Mouse (Mus musculus) lung, adult 2 months (tissue): Measurements from ENCODE around the gene Katnb1. TPM values are rescaled to one million over a fixed set of nuclear protein-coding genes. Genes with fewer than 3 reads are reported as not detected.

Experiments
- DNase-seq: peaks from one replicate; pipeline ENCODE4 v3.0.0; 2022
- H3K4me1 ChIP-seq: fragments of 200-500 bp; 2 replicates; pipeline ENCODE4 v1.6.1; 2011; ENCODE audit warnings: low read length; ENCODE audit not compliant: control insufficient read depth, insufficient read depth
- H3K4me3 ChIP-seq: fragments of 200-500 bp; replicated peaks from 2 replicates; pipeline ENCODE3; 2011; ENCODE audit warnings: low read depth, mild to moderate bottlenecking, control low read depth, low read length; ENCODE audit errors: extremely low read depth
- CTCF ChIP-seq: fragments of 200-500 bp; IDR thresholded peaks from 2 replicates; pipeline ENCODE4 v1.5.1; 2011; ENCODE audit warnings: mild to moderate bottlenecking, low read length, control low read depth; ENCODE audit not compliant: insufficient read depth
- POLR2A ChIP-seq: fragments of 200-500 bp; IDR thresholded peaks from 2 replicates; pipeline ENCODE4 v1.6.1; 2011; ENCODE audit warnings: low read depth, mild to moderate bottlenecking, control low read depth, low read length, borderline replicate concordance; ENCODE audit errors: extremely low read depth
- WGBS: fragments of 180-500 bp; shearing (Covaris S2); methylation state at CpG from one replicate; pipeline ENCODE4 v1.1.7; 2018; 5-methylcytosine and 5-hydroxymethylcytosine counted together
- polyA plus RNA-seq: library from polyadenylated mRNA; depleted of rRNA; stranded (reverse); fragments of >200 nt; gene quantifications from 2 replicates; pipeline ENCODE4 v1.2.3, GENCODE M21; 2012; rRNA removed

Gene Katnb1
- polyA plus RNA-seq, result 18.4 and 20.0 TPM in 2 replicates

DNA sequence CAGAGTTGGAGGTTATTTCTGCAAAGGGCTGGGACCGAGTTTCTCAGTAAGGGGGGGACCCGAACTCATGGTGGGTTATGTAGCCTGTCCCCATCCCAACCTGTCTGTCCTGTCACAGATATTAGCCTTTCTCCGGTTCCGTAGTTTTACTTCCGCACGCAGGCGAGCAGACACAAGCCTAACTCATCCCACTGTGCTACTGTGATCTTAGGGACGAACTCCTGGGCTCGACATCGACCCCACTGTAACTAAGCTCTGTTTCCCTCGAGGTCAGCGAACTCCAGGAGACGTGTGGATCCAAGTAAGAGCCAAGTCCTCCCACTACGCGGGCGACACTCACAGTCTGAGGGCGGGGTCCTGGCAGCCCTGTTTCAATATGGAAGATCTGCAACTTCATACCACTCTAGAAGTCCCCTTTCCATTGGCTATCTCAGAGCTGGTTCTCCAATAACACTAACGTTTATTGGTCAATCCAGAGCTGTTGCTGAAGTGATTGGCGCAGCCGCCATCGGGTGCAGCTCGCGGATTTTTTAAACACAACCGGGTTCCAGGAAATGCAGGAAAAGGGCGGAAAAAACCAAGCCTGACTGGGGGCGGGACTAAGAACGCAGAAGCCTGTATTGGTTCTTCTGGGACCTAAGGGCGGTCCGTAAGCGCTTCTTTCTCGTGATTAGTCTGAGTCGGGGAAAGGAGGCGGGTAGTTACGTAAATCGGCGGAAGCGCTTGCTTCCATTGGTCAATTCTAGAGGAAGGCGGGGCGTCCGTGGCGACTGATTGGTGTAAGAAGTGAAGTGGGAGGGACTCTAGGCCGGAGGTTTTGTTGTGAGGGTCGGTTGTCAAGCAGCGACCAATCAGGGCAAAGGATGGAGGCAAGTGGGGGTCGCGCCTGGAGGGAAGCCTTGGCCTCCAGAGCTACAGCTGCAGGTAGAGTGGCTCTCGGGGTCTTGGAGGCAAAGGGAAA is at the start of gene Katnb1:
Gene Katnb1, plus strand, starts transcription at position 806 of the 961 bp plus-strand sequence.
- H3K4me1 ChIP-seq, result peaks cover 4% of the 10 kb centered on the region; the same call in 1 of the 2 replicates
- peak; percentile 97; the same call in 1 of the 2 replicates for TF ChIP-seq POLR2A
- TF ChIP-seq CTCF, result no peak
- peak; percentile 95 for DNase-seq
- H3K4me3 ChIP-seq, result peak within 1 kb of the TSS; percentile 93
- WGBS, result under 1% methylated on average over 47 of the region's 47 CpGs

DNA sequence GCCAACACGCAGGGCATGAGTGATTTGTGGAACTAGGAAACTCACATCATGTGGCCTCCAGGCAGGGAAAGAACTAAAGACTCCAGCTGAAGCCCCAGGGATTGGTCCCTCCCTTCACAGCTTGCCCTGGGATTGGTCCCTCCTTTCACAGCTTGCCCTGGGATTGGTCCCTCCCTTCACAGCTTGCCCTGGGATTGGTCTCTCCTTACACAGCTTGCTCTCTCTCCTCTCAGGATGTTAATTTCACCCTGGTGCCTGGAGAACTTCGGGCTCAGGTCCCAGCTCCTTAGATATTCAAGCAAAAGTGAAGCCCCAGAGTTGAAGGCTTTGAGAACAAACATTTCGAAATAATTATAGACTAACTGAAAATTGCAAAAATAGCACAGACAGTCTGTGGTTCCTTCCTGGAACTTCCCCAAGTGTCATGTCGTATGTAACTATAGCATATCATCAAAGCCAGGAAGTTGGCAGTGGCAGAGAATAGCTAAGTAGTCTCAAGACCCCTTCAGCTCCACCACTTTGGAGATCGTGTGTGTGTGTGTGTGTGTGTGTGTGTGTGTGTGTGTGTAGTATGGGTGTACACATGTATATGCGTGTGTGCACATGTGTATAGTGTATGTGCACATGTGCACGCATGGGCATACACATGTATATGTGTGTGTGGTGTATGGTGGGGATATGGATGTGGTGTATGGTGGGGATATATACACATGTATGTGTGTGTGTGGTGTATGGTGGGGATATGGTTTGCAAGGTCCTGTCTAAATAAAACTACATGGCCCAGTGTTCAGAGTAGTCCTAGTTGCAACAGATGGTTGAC is 43.7 kb upstream of the Katnb1 start:
- no peak for TF ChIP-seq POLR2A
- TF ChIP-seq CTCF, result no peak
- Histone ChIP-seq H3K4me3 (no peak overlapping the region), H3K4me1 (no peaks in the 10 kb centered on the region)
- DNase-seq, result peak; percentile 13
- 36% methylated on average over 7 of the region's 7 CpGs for WGBS

DNA sequence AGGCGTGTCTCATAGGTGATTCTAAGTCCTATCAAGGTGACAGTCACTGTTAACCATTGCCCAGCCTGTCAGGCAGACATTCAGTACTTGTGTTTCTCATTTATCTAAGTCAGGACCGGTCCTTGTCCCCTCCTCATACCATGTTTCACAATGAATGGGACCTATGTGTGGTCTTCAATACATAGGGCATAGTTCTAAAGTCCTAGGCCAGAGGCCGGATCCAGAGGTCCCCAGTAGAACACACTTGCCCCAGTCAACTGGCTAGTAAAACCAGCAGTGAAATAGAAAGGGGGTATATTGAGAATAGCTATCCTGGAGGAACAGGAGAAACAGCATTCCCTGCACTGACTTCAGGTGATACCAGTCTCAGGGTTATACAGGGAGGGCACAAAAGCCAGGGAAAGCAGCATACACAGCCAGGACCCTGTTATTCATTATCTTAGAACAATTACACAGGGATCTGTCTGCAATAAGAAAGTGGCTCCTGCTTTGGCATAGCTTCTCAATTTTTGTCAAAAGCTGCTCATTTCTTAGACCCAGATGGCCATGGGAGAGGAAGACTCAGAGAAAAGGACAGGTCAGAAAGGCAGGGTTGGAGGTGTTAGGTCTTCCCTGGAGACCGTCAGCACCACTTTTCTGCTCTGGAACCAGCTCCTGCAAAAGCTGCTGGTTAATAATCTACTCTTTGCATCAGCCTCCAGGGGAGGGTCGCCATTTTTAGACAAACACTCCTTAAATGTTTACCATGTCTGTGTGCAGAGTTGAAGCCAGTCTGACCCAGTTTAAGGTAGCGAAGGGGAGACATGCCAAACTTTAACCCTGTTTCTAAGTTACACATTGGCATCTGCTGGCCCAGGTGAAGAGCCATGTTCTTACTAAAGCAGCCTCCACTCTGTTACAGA is 38.9 kb upstream of the Katnb1 start:
- H3K4me1 ChIP-seq, result no peaks in the 10 kb centered on the region
- H3K4me3 ChIP-seq, result no peak overlapping the region
- no peak for DNase-seq
- TF ChIP-seq CTCF (no peak), POLR2A (no peak)
- 60% methylated on average over 6 of the region's 6 CpGs for WGBS

DNA sequence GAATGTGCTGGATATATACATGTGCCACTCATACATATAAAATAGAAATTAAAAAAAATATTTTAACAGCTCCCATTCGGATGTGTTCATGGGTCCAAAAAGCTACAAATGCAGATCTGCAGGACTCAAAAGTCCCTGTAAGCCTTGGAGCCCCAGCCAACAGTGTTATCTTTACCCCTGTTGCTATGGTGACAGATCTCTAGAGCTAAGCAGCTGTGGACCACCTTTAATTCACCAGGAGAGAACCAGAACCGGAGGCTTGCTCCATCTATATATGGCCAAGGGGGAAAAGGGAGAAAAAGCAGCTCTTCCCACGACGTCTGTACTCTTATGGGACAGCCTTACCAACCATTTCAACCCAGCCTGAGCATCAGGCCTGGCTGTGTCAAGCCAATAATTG is 36.2 kb upstream of the Katnb1 start:
- no peak for DNase-seq
- TF ChIP-seq CTCF, result no peak
- TF ChIP-seq POLR2A, result no peak
- no peak overlapping the region for H3K4me3 ChIP-seq
- H3K4me1 ChIP-seq, result no peaks in the 10 kb centered on the region
- WGBS, result 68% methylated on average over 4 of the region's 4 CpGs

DNA sequence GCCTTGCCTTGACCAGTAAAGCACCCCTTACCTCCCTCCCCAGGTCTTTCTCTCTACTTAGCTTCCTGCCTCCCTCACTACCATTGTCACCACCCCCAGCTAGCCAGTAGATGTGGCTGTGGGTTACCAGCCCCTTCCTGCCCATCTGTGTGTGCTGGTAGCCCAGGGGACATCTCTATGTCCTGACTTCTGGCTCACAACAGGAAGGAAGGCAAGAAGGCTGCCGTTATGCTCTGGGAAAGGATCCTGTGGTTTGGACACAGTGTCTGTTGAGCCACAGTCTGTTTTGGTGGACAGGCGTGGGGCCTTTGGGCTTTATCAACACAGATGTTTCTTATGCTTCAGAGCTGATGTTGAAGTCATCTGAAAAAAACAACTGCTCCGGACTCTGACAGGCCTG is 34.0 kb upstream of the Katnb1 start:
- 48% methylated on average over 3 of the region's 3 CpGs for WGBS
- Histone ChIP-seq H3K4me3 (no peak overlapping the region), H3K4me1 (no peaks in the 10 kb centered on the region)
- no peak for DNase-seq
- no peak for TF ChIP-seq POLR2A

DNA sequence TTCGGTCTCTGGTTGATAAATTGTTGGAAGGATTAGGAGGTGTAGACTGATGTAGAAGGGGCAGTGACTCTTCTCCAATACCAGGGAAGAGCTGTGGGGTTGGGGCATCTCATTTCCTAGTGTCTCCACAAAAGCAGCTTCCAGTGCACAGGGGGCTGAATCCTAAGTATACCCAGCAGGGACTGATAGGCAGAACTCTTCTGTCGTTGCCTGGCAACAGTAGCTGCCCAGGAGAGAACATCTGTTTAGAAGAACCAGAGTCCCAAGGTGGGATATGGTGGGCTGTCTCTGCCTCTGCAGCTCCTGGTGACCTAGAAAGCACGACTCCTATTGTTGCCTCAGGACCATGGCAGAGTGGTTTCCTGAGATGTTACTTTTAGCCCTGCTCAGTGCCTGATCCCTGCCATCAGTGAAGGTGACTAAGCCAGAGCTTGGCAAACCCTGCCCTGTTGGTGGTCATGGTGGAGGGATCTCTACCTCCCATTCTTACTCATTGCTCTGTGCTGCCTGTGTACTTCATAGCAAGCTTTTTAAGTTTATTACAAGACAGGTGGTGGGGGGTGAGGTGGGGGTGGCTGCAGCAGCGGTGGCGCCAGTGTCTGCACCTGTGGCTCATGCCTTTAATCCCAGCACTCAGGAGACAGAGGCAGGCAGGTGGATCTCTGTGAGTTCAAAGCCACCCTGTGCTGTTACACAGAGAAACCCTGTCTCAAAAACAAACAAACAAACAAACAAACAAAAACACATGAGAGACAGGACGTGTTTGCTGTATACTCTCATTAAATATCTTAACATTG is 32.9 kb upstream of the Katnb1 start:
- DNase-seq, result no peak
- Histone ChIP-seq H3K4me3 (no peak overlapping the region), H3K4me1 (no peaks in the 10 kb centered on the region)
- 65% methylated on average over 6 of the region's 6 CpGs for WGBS
- TF ChIP-seq CTCF, result no peak
- TF ChIP-seq POLR2A, result no peak

DNA sequence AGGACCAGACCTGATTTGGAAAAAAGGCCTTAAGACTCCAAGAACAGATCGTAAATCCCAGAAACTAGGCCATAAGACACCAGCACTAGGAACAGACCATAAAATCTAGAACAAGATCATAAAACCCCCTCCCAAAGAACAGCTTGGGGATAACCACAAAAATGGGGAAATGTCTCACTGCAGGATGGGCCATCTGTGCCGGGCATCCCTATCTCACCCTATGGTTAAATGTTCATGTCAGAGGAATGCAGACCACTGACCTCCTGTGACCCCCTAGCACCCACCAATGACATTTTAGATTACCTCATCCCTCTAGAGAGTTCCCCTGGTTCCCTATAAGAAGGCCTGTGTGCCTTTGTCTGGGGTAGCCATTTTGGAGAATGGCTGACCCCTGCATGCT is 31.4 kb upstream of the Katnb1 start:
- TF ChIP-seq CTCF (no peak), POLR2A (no peak)
- Histone ChIP-seq H3K4me3 (no peak overlapping the region), H3K4me1 (no peaks in the 10 kb centered on the region)
- 68% methylated on average over 2 of the region's 2 CpGs for WGBS
- no peak for DNase-seq

DNA sequence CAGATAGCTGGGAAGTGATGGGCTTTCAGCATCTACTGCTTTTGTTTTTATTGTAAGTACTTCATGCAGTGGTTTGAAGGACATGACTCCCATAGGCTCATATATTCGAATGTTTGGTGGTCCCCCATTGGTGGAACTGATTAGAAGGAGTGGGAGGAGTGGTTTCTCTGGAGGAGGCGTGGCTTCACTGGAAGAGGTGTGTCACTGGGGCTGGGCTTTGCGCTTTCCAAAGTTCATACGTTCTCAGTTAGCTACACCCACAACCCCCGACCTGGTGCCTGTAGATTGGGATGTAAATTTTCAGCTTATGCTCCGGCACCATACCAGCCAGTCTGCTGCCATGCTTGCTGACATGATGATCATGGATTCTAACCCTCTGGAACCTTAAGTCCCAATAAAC is 26.5 kb upstream of the Katnb1 start:
- 52% methylated on average over 6 of the region's 6 CpGs for WGBS
- H3K4me3 ChIP-seq, result no peak overlapping the region

More for the DNA sequence above, 26.5 kb upstream of the Katnb1 start:
- H3K4me1 ChIP-seq, result peaks cover 2% of the 10 kb centered on the region; the same call in 1 of the 2 replicates
- DNase-seq, result no peak
- TF ChIP-seq POLR2A (no peak), CTCF (no peak)
